Mouse (Mus musculus): ENCODE measurements around the gene Supt5. TPM values are rescaled to one million over a fixed set of nuclear protein-coding genes. Genes with fewer than 3 reads are reported as not detected.
A peak's percentile ranks its signal among the peaks of the same experiment; 100 is the strongest.

Supt5 gene
- total RNA-seq, 2 experiments from 2014 or later: 113 to 119 TPM

- intact Hi-C loops (cut with DNase I): loop anchor here (1.0 to 5.0 kb wide), 2 partner anchors 45 to 75 kb away; partner anchors contain the start of gene Eid2
- peak; percentile 99 for DNase-seq (ENCODE audit: low spot score in 2 of 2)
These were observed 26.5 kb downstream of the Supt5 start, which contains the start of gene Timm50 for GRCm38 (mm10) chr7:28311926-28312543. TSS of gene Timm50 (minus strand) at chr7:28312072.

- intact Hi-C loops (cut with DNase I): loop anchor here (5.0 kb wide), 1 partner anchor 76 kb away; no protein-coding TSS in a partner anchor
- DNase-seq (ENCODE audit: low spot score in 2 of 2): no peak
These were observed 27.2 kb downstream of the Supt5 start for GRCm38 (mm10) chr7:28311151-28311925.

GRCm38 (mm10) chr7:28309737-28310136, 28.8 kb downstream of the Supt5 start:
- no peak for DNase-seq (ENCODE audit: low spot score in 2 of 2)
- intact Hi-C loops (cut with DNase I): loop anchor here (5.0 kb wide), 1 partner anchor 78 kb away; no protein-coding TSS in a partner anchor

GRCm38 (mm10) chr7:28306216-28306615, 32.3 kb downstream of the Supt5 start:
- no peak for DNase-seq (ENCODE audit: low spot score in 2 of 2)
- intact Hi-C loops (cut with DNase I): no loop called here

- intact Hi-C loops (cut with DNase I): no loop called here
- DNase-seq (ENCODE audit: low spot score in 2 of 2): no peak
These were observed 32.9 kb downstream of the Supt5 start for GRCm38 (mm10) chr7:28305641-28306040.

GRCm38 (mm10) chr7:28301616-28302433, 36.7 kb downstream of the Supt5 start, which contains the start of gene Dll3:
TSS of gene Dll3 (minus strand) at chr7:28302238.
- intact Hi-C loops (cut with DNase I): no loop called here
- peak; percentile 35 to 44 for DNase-seq (ENCODE audit: low spot score in 2 of 2)

GRCm38 (mm10) chr7:28298837-28299625, 39.5 kb downstream of the Supt5 start:
- intact Hi-C loops (cut with DNase I): loop anchor here (2.0 to 5.0 kb wide), 2 partner anchors 150 to 247 kb away; partner anchors contain the start of gene Psmc4
- peak; percentile 38 to 50 for DNase-seq (ENCODE audit: low spot score in 2 of 2)

GRCm38 (mm10) chr7:28294481-28294880, 44.1 kb downstream of the Supt5 start:
- DNase-seq (ENCODE audit: low spot score in 2 of 2): peak; percentile 70 to 75

GRCm38 (mm10) chr7:28290638-28291590, 47.6 kb downstream of the Supt5 start, which contains the start of gene Selenov:
TSS of gene Selenov (minus strand) at chr7:28291186.
- intact Hi-C loops (cut with DNase I): no loop called here
- peak; percentile 44 to 61 for DNase-seq (ENCODE audit: low spot score in 2 of 2)

More at GRCm38 (mm10) chr7:28294481-28294880, 44.1 kb downstream of the Supt5 start:
- intact Hi-C loops (cut with DNase I): no loop called here

GRCm38 (mm10) chr7:28290165-28290564, 48.4 kb downstream of the Supt5 start:
- no peak for DNase-seq (ENCODE audit: low spot score in 2 of 2)

GRCm38 (mm10) chr7:28280630-28281029, 57.9 kb downstream of the Supt5 start:
- DNase-seq (ENCODE audit: low spot score in 2 of 2): no peak
- intact Hi-C loops (cut with DNase I): no loop called here

More at GRCm38 (mm10) chr7:28290165-28290564, 48.4 kb downstream of the Supt5 start:
- intact Hi-C loops (cut with DNase I): no loop called here

GRCm38 (mm10) chr7:28278279-28278652, 60.3 kb downstream of the Supt5 start:
- no peak for DNase-seq (ENCODE audit: low spot score in 2 of 2)
- intact Hi-C loops (cut with DNase I): no loop called here

GRCm38 (mm10) chr7:28277615-28278278, 60.8 kb downstream of the Supt5 start, which contains the start of gene Eid2b:
TSS of gene Eid2b (plus strand) at chr7:28277739.
- intact Hi-C loops (cut with DNase I): no loop called here
- peak; percentile 96 to 98 for DNase-seq (ENCODE audit: low spot score in 2 of 2)

GRCm38 (mm10) chr7:28277237-28277614, 61.3 kb downstream of the Supt5 start:
- intact Hi-C loops (cut with DNase I): no loop called here
- DNase-seq (ENCODE audit: low spot score in 2 of 2): no peak

- intact Hi-C loops (cut with DNase I): no loop called here
- no peak for DNase-seq (ENCODE audit: low spot score in 2 of 2)
These were observed 66.8 kb downstream of the Supt5 start for GRCm38 (mm10) chr7:28271761-28272160.

GRCm38 (mm10) chr7:28269355-28269754, 69.2 kb downstream of the Supt5 start:
- intact Hi-C loops (cut with DNase I): no loop called here
- no peak for DNase-seq (ENCODE audit: low spot score in 2 of 2)

- intact Hi-C loops (cut with DNase I): no loop called here
These were observed 70.0 kb downstream of the Supt5 start for GRCm38 (mm10) chr7:28268576-28268975.

More at GRCm38 (mm10) chr7:28268576-28268975, 70.0 kb downstream of the Supt5 start:
- DNase-seq (ENCODE audit: low spot score in 2 of 2): no peak

Measured in left cerebral cortex, postnatal 25 days (tissue).